Mouse (Mus musculus) fibroblast of lung, adult 2 months (primary cell): Measurements from ENCODE around the gene Tbc1d22b.

Experiments
- DNase-seq: peaks from one replicate; pipeline ENCODE4 v3.0.0-alpha.2; 2011; ENCODE audit warnings: low read depth

The Tbc1d22b gene

DNA sequence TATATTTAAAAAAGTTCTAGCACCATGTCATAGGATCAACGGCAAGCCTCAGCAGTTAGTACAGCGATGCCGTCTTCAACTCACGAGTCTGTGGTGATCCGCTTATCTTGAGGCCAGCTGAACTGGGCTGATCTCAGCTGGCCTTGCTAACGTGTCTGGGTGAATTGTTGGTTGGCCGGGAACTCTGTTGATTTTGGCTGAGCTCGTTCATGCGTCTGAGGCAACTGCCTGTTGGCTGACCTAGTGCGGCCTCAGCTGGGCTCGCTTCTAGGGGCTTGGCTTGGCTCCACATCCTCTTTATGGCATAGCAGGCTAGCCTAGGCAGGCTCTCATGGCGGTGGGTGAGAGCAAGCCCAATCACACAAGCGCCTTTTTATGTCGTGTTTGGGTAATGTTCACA lies 8.2 kb upstream of the Tbc1d22b start:
- peak; percentile 98 for DNase-seq

GRCm38 (mm10) chr17:29542831-29543690 lies 6.5 kb upstream of the Tbc1d22b start:
- DNase-seq = no peak

- no peak for DNase-seq
Observed at GRCm38 (mm10) chr17:29544064-29544463, 5.5 kb upstream of the Tbc1d22b start.

DNA sequence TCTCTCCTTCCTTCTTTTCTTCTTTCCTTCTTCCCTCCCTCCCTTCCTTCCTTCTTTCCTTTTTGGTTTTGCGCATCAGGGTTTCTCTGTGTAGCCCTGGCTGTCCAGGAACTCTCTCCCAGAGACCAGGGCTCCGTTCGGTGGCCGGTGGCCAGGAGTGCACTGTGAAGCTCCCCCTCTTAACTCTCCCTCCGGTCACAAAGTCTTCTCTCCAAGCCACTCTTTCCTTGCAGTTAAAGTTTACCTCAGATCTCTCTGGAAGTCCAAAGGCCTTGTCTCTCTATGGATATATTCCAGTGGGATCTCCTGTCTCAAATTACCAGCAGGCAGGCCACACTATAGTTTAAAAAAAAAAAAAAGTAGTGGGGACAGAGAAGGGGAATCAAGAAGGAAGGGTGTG lies 4.3 kb upstream of the Tbc1d22b start:
- DNase-seq = no peak

- DNase-seq = no peak
Observed at GRCm38 (mm10) chr17:29548494-29548893, 1.1 kb upstream of the Tbc1d22b start.

DNA sequence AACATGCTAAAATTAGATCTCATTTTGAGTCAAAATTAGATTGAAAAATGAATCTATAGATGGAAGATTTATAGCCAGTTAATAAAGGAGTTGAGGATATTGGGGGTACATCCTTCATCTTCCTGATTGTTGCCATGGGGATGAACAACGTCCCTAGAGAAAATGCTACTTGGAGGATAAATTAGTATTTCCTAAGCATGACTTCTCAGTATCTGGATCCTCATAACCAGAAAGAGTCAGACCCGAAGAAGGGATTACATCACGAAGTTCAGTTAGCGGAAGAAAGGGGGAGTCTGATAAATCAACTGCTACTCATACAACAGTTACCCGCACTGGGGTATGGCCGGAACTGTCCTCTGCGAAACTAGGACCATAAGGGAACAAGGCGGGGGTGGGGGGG lies 591 bp upstream of the Tbc1d22b start:
- no peak for DNase-seq

GRCm38 (mm10) chr17:29551019-29551418 lies 1.4 kb downstream of the Tbc1d22b start:
- no peak for DNase-seq

- no peak for DNase-seq
Observed at GRCm38 (mm10) chr17:29552162-29552732, 2.7 kb downstream of the Tbc1d22b start, which contains the start of gene Tmem217. Tmem217 (minus strand) TSS chr17:29552385.

DNA sequence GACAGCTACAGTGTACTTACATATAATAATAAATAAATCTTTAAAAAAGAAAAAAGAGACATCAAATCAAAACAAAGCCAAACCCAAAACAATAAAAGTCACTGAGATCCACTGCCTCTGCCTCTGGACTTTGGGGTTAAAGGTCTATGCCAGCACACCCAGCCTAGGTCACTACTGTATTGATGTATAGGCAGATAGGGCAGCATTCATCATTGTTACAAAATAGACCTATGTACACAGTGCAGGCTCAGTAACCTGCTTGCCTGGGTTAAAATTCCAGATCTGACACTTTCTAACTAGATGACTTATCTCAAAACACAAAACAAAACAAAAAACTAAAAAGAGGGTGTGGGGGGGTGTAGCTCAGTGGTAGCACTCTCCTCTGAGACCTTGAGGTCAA lies 4.6 kb downstream of the Tbc1d22b start:
- no peak for DNase-seq

DNA sequence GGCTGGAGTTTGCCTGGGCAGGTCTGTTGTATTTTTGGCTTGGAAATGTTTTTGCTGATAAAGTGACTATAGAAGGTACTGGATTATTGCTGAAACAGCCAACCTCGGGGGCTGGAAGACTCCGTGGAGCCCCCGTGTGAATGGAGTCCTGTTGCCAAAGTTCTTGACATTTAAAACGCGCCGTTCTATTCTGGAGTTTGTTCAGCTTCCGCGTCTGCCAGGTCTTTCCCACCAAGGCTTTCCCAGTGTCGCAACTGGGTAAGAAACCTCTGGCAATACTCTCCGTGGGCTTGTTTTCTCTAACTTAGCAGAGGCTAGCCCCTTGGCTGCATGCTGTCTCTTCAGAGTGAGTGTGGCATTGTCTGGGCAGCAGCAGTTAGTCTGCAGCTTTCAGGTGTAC lies 6.9 kb downstream of the Tbc1d22b start:
- DNase-seq = no peak

- no peak for DNase-seq
Observed at GRCm38 (mm10) chr17:29556893-29557292, 7.3 kb downstream of the Tbc1d22b start.

- no peak for DNase-seq
Observed at GRCm38 (mm10) chr17:29558476-29558875, 8.9 kb downstream of the Tbc1d22b start.

DNA sequence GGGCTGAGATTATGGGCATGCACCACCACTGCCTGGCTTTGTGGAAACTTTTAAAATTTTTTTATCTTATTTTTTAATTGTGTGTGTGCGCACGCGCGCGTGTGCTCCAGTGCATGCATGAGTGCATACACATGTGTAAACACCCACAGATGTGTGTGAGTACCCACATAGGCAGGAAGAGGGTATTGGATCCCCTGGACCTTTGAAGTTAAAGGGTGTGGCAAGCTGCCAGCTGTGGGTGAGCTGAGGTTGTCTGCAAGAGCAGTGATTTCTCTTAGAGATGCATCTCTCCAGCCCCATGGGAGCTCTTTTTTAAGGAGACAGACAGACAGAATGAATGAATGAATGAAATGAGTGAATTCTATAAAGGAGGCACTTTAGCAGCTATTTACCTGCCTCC lies 15.9 kb downstream of the Tbc1d22b start:
- no peak for DNase-seq

GRCm38 (mm10) chr17:29568435-29568834 lies 18.9 kb downstream of the Tbc1d22b start:
- no peak for DNase-seq

- DNase-seq = no peak
Observed at GRCm38 (mm10) chr17:29569831-29570230, 20.2 kb downstream of the Tbc1d22b start.

- DNase-seq = no peak
Observed at GRCm38 (mm10) chr17:29579579-29580126, 30.1 kb downstream of the Tbc1d22b start.

- no peak for DNase-seq
Observed at GRCm38 (mm10) chr17:29583569-29583968, 34.0 kb downstream of the Tbc1d22b start.

DNA sequence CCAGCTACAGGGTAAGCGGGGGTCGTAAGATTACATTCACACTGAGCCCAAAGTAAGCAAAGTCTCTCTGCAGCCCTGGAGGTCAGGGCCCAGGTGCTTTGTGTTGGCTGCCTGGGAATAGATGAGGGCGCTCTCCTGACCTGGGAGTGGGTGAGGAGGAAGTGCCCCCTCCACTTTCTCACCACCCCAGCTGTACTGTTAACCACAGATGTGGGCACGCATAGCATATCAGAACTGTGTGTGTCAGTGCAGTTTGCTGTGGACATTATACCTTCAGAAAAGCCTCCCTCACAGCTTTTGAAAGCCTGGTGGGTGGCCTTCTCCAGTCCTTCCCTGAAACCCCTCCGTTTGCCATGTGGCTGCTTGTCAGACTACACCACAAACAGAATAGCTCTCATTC lies 34.7 kb downstream of the Tbc1d22b start:
- DNase-seq = no peak

DNA sequence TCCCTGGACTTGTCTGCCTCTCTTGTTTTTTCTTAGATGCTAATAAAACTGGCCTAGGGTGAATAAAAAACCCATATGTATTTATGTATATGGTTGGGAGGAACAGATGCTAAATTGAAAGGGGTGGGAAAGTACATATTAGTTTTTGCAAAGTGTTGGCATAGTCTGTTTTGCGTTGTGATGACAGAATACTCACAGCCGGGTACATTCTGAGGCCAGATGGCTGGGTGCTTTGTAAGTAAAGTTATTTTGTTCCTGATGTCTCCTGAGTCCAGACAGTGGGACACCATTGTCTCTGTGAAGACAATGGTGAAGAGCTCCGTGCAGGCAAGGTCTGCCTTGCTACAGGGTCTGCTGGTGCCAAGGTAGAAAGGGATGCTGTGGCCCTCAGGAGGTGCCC lies 35.2 kb downstream of the Tbc1d22b start:
- no peak for DNase-seq

GRCm38 (mm10) chr17:29585446-29585845 lies 35.9 kb downstream of the Tbc1d22b start:
- DNase-seq = no peak

DNA sequence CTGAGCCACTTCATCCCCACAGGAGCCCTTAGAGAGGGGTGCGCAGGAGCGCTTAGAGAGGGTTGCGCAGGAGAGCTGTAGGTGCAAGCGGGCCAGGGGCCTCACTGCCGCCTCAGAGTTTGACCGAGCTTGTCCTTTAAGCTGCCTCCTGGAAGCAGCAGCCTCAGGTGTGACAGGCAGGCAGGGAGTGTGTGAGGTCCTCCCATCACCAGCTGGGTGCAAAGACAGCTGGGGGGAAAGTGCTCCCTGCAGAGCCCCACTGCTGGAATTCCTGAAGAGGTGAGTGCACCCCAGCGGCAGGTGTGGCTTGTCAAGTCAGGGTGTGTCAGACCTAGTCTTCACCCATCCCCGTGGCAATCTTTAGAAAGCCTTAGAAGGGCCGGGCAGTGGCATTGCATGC lies 37.3 kb downstream of the Tbc1d22b start:
- DNase-seq = no peak

GRCm38 (mm10) chr17:29589221-29589898 lies 39.8 kb downstream of the Tbc1d22b start:
- DNase-seq = no peak
